Mouse (Mus musculus) c-Kit-positive CD71-positive TER-119-positive erythroid progenitor cells, embryonic 14.5 days (primary cell): Measurements from ENCODE around the gene Actn1.

Experiments used
- DNase-seq: peaks from one replicate; pipeline ENCODE4 v3.0.0-alpha.2; 2013; ENCODE audit warnings: low spot score

The Actn1 gene

GRCm38 (mm10) chr12:80259216-80260055 lies 735 bp downstream of the Actn1 start:
- DNase-seq, result no peak

- no peak for DNase-seq
Measured at GRCm38 (mm10) chr12:80258520-80259215, 1.5 kb downstream of the Actn1 start.

DNA sequence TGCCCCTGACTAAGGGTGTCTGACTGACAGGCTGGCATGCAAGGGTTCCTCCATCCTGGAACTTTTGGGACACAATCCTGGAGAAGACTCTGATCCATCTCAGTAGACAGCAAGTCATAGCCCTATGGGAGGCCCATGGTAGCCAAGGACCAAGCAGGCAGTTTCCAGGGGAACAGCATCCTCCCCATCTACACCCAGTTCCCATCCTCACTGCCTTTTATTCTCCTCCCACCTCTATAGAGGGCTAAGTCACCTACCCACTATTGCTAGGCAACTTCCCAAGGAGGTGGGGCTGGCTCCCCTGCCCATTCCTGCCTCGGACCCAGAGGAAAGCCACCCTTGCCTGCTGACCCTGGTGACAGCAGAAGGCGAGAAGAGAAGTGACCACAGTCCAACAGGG lies 8.2 kb downstream of the Actn1 start:
- DNase-seq, result no peak

DNA sequence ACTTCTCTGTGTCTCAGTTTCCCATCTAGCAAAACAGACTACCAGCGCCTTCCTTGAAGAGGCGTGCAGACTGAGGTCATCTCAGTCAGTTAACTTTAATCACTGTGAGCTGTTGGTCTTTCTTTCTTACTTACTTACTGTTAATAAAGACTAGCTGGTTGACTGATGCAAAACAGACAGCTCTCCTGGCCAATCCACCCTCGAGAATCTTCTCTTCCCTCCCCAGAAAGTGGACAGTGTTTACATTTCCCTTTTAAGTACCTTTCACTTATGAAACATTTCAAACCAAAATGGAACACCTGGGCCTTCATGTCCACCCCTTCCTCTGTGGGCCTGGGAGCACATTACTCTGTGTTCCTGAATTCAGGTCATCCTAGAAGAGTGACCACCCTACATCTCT lies 8.6 kb downstream of the Actn1 start:
- DNase-seq, result no peak

GRCm38 (mm10) chr12:80249539-80249938 lies 10.6 kb downstream of the Actn1 start:
- no peak for DNase-seq

DNA sequence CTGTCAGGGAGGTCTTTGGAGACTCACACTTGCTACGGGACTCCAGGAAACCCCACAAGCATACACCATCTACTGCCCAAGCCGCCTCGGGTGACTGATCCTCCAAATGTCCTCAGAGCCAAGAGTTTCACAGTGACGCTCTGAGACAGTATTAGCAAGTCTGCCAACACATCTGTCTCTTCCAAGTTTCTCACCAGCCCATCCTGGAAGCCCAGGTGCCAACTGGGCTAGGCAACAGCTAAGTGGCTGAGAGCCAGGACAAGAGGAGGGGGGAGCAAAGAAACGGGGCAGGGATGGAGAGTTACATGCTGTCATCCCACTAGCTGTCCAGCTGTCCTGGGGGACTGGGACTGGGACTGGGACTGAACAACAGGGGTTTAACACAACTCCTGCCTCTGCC lies 13.1 kb downstream of the Actn1 start:
- no peak for DNase-seq

DNA sequence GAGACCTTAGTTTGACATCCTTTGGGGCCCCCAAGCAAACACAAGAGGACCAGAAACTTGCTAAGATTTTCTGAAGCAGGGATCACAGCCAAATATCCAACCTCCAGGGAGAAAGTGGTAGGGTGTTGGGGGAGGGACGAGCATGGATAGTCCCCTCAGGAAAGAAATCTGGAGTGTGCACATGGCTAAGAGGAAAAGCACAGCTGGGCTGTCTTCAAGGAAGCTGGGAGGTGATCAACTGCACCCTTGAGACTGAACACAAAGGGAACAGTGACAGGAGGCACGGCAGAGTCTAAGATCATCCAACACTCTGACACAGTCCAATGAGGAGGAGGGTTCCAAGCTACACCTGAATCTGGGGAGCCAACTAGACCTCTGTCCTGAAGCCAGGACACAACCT lies 13.7 kb downstream of the Actn1 start:
- no peak for DNase-seq

DNA sequence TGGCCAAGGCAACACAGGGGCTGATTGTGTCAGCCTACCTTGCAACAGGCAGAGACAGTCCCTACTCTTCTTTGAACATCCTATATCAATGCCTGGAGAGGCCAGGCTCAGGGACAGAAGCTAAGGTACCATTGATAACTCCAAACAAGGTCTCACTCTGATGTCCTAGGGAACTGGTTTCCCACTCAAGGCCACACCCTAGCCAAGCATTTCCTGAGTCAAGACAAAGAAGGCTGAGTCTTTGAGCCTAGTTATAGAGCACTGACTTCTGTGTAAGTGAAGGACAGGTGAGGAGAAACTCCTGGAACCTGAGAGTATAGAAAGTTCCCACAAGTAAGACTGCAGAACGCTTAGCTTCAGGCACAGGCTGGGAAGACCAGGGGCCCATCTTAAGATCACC lies 15.4 kb downstream of the Actn1 start:
- DNase-seq, result no peak

DNA sequence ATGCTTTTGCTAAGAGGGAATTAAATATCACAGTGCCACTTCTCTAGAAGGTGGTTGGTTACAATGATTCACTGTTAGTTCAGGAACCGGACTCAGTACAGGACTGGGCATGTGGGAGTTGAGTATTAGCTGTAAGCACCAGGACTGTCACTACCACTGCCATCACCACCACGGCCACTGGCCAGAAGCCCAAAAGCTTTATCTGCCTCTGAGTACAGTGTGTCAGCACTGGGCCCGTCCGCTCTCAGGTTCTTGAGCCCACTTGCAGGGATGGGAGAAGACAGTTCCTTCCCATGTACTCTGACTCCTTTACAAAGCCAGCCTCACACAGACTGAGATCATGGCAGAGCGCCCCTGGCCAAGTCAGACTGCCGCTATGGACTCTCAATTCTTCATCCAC lies 16.0 kb downstream of the Actn1 start:
- no peak for DNase-seq

- no peak for DNase-seq
Measured at GRCm38 (mm10) chr12:80243335-80243734, 16.8 kb downstream of the Actn1 start.

DNA sequence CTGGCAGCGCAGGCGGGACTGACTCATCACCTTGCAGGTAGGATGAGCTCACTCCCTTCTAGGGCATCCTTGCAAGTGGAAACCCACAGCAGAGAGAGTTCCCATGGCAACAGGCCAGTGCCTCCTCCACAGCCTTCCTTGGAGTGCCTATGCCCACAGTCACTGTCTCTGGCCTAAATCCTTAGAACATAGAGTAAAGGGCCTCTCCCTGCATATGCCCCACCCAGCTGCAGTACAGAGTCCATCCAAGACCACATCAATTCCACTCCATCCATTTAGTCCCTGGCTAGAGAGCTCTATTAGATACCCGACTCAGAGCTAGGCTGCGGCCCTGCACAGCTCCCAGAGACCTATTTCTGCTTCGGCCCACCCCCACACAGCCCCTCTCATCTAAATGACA lies 20.7 kb downstream of the Actn1 start:
- no peak for DNase-seq

GRCm38 (mm10) chr12:80238523-80238922 lies 21.6 kb downstream of the Actn1 start:
- no peak for DNase-seq

GRCm38 (mm10) chr12:80235295-80235694 lies 24.9 kb downstream of the Actn1 start:
- no peak for DNase-seq

- DNase-seq, result no peak
Measured at GRCm38 (mm10) chr12:80234226-80234625, 25.9 kb downstream of the Actn1 start.

DNA sequence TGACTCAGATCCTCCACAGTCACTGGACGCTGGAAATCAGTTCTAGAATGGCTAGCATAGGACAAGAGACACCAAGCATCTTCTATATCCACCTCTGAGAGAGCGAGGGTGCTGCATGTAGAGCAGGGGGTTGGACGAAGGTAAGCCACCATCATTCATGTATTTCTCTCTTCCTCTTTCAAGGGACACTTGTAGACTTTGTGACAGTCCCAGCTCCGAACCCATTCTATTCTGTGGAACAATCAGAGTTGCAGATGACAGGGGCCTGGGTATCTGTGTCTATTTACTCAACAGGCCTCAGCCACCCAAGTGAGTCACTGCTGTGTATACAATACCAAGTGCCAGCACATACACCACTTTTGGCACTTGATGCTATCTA lies 27.3 kb downstream of the Actn1 start:
- no peak for DNase-seq

DNA sequence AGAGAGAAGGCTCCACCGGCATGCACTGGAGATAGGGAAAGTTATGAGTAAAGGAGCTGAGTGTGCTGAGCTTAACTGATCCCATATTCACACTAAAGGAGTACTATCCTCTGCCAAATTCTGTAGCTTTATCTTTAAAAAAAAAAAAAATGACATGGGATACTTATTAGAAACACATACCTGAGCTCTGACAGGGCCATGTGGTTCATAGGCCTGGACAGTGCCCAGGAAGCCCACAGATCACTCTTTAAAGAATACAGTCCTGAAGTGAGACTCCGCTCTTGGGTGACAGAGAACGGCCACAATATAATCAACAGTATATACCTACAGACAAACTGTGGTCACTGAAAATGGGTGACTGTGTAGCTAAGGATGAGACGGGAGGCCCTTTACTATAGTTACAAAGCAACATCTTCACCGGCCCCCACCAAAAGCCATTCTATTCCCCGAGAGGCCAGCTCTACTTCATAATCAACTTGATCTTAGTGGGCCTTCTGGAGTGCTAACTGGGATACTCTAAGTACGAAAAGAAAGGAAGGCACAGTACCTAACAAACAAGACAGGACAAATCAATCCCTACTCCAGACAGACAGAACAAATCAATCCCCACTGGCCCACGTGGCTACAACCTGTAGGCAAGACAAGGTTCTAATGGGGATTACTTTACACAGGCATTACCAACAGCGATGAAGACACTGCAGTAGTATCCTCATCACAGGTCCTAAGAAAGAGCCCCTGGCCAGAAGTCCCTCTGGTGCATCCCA lies 27.9 kb downstream of the Actn1 start:
- DNase-seq, result no peak

DNA sequence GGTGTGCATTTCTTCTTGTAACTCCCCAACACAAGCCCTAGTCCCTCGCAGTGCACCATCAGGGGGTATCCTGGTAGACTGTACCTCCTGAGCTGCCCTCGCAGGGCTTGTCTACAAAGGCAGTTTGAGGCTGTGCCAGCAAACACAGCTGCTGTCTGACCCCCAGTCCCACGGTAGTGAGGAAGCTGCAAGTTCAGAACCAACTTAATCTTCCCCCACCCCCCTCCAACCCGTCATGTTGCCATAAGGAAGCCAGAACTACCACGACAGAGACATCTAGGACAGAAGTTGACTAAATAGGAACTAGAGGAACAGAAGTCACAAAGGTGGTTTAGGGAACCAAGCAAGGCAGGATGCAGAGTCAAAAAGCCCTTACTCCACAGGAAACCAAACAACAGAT lies 28.9 kb downstream of the Actn1 start:
- DNase-seq, result no peak

DNA sequence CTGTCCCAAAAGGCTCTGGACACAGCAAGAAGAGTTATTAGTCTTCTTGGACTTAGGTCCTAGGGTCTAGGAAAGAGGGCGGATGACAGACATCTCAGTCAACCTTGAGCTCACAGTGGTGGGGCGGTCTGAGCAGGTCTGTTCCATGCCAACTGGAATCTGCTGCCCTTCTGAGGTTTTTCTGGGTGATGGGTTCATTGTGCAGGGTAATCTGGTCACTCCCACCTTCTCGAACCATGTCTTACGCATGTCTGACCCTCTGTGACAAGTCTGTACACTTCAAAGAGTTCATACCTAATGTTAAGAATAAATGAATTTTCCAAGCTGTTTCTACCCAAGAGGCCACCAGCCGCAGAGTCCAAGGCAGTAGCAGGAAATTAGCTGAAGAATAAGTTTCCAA lies 29.3 kb downstream of the Actn1 start:
- DNase-seq, result no peak

DNA sequence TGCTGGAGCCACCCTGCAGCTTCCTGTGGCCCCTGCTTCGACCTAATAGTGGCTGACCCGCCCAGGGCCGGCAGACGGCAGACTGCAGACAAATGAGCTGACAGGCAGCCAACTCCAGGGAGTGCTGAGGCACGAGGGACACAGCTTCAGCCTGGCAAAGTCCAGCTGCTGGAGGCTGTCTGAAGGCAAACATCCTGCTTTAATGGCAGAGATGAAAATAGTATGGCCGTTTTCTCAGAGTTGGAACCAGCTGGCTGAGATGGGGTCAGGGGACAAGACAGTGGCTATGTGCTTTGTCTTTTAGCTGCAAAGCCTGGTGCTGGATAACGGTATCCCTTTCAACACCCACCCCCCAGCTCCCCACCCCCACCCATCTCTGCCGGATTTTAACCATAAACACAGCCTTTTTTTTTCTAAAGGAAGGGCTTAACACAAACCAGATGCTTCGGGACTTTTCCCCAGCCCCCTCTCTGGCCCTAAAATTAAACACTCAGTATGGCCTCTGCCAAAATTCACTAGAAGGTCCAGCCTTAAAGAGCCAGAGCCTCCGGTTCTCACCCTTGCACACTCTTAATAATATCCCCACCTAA lies 30.0 kb downstream of the Actn1 start:
- no peak for DNase-seq

DNA sequence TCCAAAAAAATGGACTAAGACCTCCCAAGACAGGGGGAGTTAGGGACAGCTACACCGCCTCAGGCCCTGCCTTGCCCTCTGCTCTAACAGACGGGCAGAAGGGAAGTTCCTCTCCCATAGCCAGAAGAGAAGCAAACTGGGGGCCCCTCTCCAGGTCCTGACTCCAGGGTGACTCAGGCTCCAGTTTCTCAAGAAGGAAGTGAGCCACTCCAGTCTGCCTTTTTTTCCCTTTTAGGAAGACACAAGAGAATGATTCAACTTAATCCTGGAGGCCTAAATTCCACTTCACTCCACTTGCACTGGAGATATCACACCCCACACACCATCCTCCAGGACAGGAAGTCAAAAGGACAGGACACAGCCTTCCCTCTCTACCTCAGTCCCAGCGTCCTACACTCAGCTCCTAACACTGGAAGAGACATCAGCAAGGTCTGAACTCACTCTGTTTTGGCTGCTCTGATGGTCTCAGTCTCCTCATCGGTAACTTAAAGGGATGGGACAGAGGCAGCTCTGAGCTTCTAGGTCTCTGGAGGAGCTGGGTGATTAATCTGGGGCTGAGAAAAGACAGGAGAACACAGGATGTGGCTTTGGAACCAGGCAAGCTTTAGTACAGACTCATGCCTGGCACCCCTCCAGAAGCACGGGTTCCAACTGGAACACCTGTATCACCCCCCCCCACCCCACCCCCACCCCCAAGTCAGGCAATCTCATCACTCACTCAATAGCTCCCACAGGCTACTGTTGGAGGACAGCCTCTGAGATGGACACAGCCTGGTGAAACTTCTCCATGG lies 31.0 kb downstream of the Actn1 start:
- DNase-seq, result no peak

DNA sequence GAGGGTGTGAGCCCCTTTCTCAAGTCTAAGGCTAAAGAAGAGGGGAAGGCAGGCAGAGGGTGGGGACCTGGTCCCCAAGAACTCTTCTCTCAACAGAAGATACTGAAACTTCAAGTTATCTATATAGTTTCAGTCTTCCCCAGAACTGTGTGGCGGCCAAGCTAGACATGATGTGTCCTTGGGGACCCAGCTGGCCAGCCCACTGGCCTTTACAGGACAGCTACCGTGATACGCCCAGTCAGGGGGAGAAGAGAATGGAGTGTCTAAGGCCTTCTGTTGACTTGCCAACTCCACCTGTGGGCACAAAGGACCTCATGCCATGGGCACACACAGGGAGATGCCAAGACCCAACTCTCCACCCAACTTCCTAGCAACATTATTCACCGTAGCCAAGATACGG lies 31.8 kb downstream of the Actn1 start:
- DNase-seq, result no peak

DNA sequence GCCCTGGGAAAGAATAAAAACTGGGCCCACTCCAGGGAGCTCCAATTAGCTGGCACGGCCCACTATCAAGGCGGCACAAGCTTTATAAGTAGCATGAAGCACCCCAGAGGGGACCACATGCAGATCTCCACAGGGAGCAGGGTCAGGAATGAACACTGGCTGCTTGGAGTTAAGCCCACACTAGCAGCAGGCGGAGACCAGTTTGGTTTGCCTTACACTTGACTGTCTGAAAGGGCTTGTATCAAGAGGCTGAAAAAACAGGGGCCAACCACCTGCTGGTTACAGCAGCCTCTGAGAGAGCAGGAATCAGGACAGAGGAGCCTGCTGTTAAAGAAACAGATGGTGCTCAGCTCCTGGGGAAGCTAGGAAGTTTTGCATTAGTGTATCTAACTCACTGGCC lies 32.3 kb downstream of the Actn1 start:
- no peak for DNase-seq
